Mouse (Mus musculus): Measurements from ENCODE around the gene Hpgd. TPM values are rescaled to one million over a fixed set of nuclear protein-coding genes. Genes with fewer than 3 reads are reported as not detected.
"Not testable (repeated sequence)": the region's sequence is repeated elsewhere in the genome, so short reads cannot be mapped to it uniquely, and the experiment has no call there.

Gene Hpgd
- 21.8 and 23.2 TPM in 2 replicates for polyA plus RNA-seq (2015; fragmentation: Nextera tagmentation; extraction: Ambion mirVana)

DNA sequence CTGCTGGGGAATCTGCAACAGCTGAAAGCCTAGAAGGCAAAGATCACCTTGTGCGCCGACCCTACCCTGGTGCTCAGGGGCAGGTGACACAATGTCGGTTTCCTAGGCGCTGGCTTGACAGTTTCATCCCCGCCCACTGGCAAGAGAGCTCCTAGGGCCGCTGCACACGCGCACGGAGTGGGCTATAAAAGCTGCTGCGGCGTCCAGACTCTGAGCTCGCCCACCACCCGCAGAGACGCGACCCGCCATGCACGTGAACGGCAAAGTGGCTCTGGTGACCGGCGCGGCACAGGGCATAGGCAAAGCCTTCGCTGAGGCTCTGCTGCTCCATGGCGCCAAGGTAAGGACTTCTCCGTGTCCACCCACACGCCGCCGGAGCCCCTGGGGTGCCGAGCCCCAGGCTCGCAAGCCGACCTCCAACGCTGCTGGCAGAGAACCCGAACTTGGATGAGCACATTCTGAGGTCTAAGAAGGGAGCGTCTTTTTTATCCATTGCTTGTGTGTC, at the start of gene Hpgd:
Gene Hpgd (plus strand): TSS at position 213 of the 505 bp plus-strand sequence.
- peak within 1 kb of the TSS; percentile 58 for H3K9ac ChIP-seq (ENCODE audit: low read depth, low read length)
- peak within 1 kb of the TSS; percentile 66 for H3K4me3 ChIP-seq (ENCODE audit: low read depth, low read length)
- H3K36me3 ChIP-seq (ENCODE audit: control insufficient read depth, insufficient read depth): no peaks in the 10 kb centered on the region
- under 1% methylated on average over 33 of the region's 33 CpGs for WGBS
- no peaks in the 10 kb centered on the region for H3K27me3 ChIP-seq (replicated peaks; ENCODE audit: control insufficient read depth, insufficient read depth, low read length)
- no peak for TF ChIP-seq CTCF (IDR thresholded peaks at IDR 0.05; ENCODE audit: low read depth)
- ATAC-seq: peak; percentile 89
- H3K27ac ChIP-seq (ENCODE audit: low read depth, low read length): no peak within 1 kb of the TSS
- H3K4me2 ChIP-seq (replicated peaks; ENCODE audit: low read depth): peak within 1 kb of the TSS; percentile 91
- no peaks in the 10 kb centered on the region for H3K9me3 ChIP-seq (ENCODE audit: control insufficient read depth)
- no peaks in the 10 kb centered on the region; the same call in 1 of the 2 replicates for H3K4me1 ChIP-seq (replicated peaks; ENCODE audit: control insufficient read depth, insufficient read depth, low read length)

DNA sequence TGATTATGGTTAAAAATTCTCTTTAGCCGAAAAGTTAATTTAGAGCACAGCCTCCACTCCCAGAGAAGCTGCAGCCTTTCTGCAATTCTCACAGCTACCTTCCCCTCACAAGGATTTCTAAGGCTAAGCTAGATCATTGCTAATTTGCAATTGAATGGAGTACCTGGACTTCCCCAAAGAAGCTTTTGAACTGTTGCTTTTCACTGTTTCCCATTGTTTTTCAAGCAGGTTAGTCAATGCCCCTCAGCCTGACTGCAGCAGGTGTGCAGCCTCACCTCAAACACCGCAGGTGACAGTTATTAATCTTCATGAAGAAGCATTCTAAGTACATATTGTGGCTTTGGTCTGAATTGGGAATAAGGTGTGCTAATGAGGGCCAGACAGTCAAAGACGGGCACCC, 42.7 kb upstream of the Hpgd start:
- not testable (repeated sequence) for ATAC-seq; H3K9ac ChIP-seq (ENCODE audit: low read depth, low read length)
- WGBS: 84% methylated on average over 3 of the region's 3 CpGs

DNA sequence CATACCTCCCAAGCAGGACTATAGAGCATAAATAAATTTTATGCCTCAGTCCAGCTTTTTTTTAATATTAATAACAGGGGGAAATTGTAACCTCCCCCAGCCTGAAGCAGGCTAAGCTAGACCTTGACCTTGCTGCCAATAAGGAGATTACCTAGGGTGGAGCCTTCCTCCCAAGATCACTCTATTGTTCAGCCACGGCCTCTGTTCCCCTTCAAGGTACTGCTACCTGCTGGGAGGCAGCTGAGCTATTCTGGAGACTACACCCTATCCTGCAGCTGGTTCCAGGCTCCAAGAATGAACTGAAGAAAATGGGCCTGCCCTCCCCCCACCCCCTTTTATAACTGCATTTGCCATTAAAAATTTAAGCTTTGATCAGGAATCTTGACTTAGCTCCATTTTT, 42.1 kb upstream of the Hpgd start:
- H3K4me2 ChIP-seq (replicated peaks; ENCODE audit: low read depth): no peak overlapping the region
- no peak overlapping the region for H3K27ac ChIP-seq (ENCODE audit: low read depth, low read length)
- WGBS: 54% methylated on average over 1 of the region's 1 CpGs
- no peaks in the 10 kb centered on the region for H3K4me1 ChIP-seq (replicated peaks; ENCODE audit: control insufficient read depth, insufficient read depth, low read length)
- H3K36me3 ChIP-seq (ENCODE audit: control insufficient read depth, insufficient read depth): no peaks in the 10 kb centered on the region
- no peak for TF ChIP-seq CTCF (IDR thresholded peaks at IDR 0.05; ENCODE audit: low read depth)
- H3K4me3 ChIP-seq (ENCODE audit: low read depth, low read length): no peak overlapping the region
- no peak for ATAC-seq
- H3K9ac ChIP-seq (ENCODE audit: low read depth, low read length): no peak overlapping the region
- no peaks in the 10 kb centered on the region for H3K27me3 ChIP-seq (replicated peaks; ENCODE audit: control insufficient read depth, insufficient read depth, low read length)
- no peaks in the 10 kb centered on the region for H3K9me3 ChIP-seq (ENCODE audit: control insufficient read depth)

More for the DNA sequence above, 42.7 kb upstream of the Hpgd start:
- H3K27ac ChIP-seq (ENCODE audit: low read depth, low read length); H3K4me3 ChIP-seq (ENCODE audit: low read depth, low read length); H3K36me3 ChIP-seq (ENCODE audit: control insufficient read depth, insufficient read depth); H3K27me3 ChIP-seq (replicated peaks; ENCODE audit: control insufficient read depth, insufficient read depth, low read length); H3K4me1 ChIP-seq (replicated peaks; ENCODE audit: control insufficient read depth, insufficient read depth, low read length); H3K4me2 ChIP-seq (replicated peaks; ENCODE audit: low read depth); H3K9me3 ChIP-seq (ENCODE audit: control insufficient read depth): not testable (repeated sequence)

DNA sequence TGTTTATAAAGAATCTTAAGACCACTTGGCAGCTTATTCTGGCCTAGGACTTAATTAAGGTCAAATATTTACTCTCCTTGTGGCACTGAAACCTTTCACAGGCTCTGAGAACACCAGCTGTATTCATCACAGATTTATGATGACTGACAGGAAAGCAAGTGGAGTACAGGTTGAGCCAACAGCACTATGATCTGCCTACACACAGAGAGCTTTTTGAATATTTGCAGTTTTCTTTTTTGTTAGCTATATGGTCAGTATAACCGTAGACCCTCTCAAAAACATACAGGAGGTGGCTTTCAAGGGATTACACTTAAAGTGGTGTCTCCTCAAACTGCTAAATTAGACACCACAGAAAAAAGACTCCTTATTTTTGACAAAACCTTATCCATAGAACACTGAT, 33.2 kb upstream of the Hpgd start:
- H3K9ac ChIP-seq (ENCODE audit: low read depth, low read length): no peak overlapping the region
- no peaks in the 10 kb centered on the region for H3K27me3 ChIP-seq (replicated peaks; ENCODE audit: control insufficient read depth, insufficient read depth, low read length)
- no peaks in the 10 kb centered on the region for H3K9me3 ChIP-seq (ENCODE audit: control insufficient read depth)
- ATAC-seq: no peak
- no peak overlapping the region for H3K27ac ChIP-seq (ENCODE audit: low read depth, low read length)
- H3K4me1 ChIP-seq (replicated peaks; ENCODE audit: control insufficient read depth, insufficient read depth, low read length): no peaks in the 10 kb centered on the region
- 66% methylated on average over 1 of the region's 1 CpGs for WGBS
- no peaks in the 10 kb centered on the region for H3K36me3 ChIP-seq (ENCODE audit: control insufficient read depth, insufficient read depth)
- no peak overlapping the region for H3K4me3 ChIP-seq (ENCODE audit: low read depth, low read length)
- H3K4me2 ChIP-seq (replicated peaks; ENCODE audit: low read depth): no peak overlapping the region
- no peak for TF ChIP-seq CTCF (IDR thresholded peaks at IDR 0.05; ENCODE audit: low read depth)

DNA sequence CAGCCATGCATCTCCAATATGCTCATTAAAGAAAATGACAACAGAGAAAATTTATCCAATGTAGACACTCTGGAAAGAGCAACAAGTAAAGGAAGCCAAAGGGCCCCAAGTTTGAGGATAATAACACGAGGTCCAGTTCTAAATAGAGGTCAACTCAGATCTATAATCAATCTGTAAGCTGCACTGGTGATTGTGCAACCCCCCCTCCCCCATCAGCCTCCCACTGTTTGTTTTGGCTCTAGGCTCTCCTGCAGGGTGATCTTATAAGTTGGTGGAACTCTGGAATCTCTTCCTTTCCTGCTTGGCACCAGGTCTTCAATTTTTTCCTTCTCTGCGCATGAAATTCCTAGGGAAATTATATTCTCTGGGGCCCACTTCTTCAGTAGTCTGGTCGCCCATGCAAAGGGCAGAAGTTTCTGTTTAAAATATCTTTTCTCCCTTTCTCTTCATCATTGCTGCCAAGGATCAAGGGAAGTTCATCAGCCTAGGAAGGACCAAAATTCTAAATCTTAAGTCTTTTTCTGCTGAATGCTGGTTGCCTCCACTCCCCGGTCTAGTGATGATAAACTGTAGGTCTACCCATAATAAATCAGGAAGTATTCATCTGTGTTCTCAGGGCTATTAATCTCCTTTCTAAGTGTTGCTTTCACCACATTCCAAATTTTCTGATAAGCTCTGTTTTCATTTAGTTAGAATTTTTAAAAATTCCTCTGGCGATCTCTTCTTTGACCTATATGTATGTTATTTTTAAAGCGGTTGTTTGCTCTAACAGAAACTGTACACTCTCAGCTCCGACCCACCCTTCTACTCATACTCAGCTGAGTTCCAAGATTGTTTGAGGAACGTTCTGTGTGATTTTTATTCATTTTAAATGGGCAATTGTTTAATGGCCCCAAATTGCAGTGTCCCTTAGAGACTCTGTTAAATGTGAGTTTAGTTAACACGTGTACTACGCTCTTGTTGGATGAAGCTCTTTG, 24.4 kb upstream of the Hpgd start:
- TF ChIP-seq CTCF (IDR thresholded peaks at IDR 0.05; ENCODE audit: low read depth): no peak
- no peaks in the 10 kb centered on the region for H3K9me3 ChIP-seq (ENCODE audit: control insufficient read depth)
- no peak overlapping the region for H3K4me3 ChIP-seq (ENCODE audit: low read depth, low read length)
- H3K9ac ChIP-seq (ENCODE audit: low read depth, low read length): no peak overlapping the region
- H3K36me3 ChIP-seq (ENCODE audit: control insufficient read depth, insufficient read depth): no peaks in the 10 kb centered on the region
- no peaks in the 10 kb centered on the region for H3K27me3 ChIP-seq (replicated peaks; ENCODE audit: control insufficient read depth, insufficient read depth, low read length)
- H3K27ac ChIP-seq (ENCODE audit: low read depth, low read length): no peak overlapping the region
- no peak overlapping the region for H3K4me2 ChIP-seq (replicated peaks; ENCODE audit: low read depth)
- no peaks in the 10 kb centered on the region for H3K4me1 ChIP-seq (replicated peaks; ENCODE audit: control insufficient read depth, insufficient read depth, low read length)
- ATAC-seq: no peak
- 53% methylated on average over 10 of the region's 10 CpGs for WGBS

DNA sequence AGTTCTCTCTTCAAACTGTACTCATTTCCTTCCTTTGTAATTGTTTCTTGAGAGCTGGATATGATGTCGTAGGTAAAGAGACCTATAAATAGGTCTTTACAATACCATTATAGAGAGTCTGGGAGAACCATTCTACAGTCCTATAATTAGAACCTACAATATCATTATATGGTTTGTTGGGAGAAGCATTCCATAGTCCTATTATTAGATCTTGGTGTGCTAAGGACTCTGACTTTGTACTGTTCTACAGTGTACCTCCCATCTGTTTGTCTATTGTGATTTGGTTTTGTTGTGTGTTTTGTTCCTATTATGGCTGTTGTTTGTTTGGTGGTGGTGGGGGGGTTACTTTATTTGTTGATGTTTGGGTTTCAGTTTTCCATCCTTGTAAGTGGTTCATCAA, 21.5 kb upstream of the Hpgd start:
- no peaks in the 10 kb centered on the region for H3K4me1 ChIP-seq (replicated peaks; ENCODE audit: control insufficient read depth, insufficient read depth, low read length)
- 63% methylated on average over 1 of the region's 1 CpGs for WGBS
- no peak overlapping the region for H3K27ac ChIP-seq (ENCODE audit: low read depth, low read length)
- H3K27me3 ChIP-seq (replicated peaks; ENCODE audit: control insufficient read depth, insufficient read depth, low read length): no peaks in the 10 kb centered on the region
- H3K4me2 ChIP-seq (replicated peaks; ENCODE audit: low read depth): no peak overlapping the region
- no peak for ATAC-seq
- H3K9ac ChIP-seq (ENCODE audit: low read depth, low read length): no peak overlapping the region
- H3K9me3 ChIP-seq (ENCODE audit: control insufficient read depth): no peaks in the 10 kb centered on the region
- TF ChIP-seq CTCF (IDR thresholded peaks at IDR 0.05; ENCODE audit: low read depth): no peak
- H3K36me3 ChIP-seq (ENCODE audit: control insufficient read depth, insufficient read depth): no peaks in the 10 kb centered on the region
- H3K4me3 ChIP-seq (ENCODE audit: low read depth, low read length): no peak overlapping the region

All from intestine, postnatal 0 days (tissue).